Mouse (Mus musculus): ENCODE results near the gene Mrps27. TPM values are rescaled to one million over a fixed set of nuclear protein-coding genes. Genes with fewer than 3 reads are reported as not detected.

The Mrps27 gene
- polyA plus RNA-seq, 1 experiment from 2014 or later, result 60.2 TPM

- WGBS, result 68% methylated on average over 7 of the region's 7 CpGs
- no peaks in the 10 kb centered on the region for H3K9me3 ChIP-seq
- H3K4me3 ChIP-seq, result no peak overlapping the region
- ATAC-seq (ENCODE audit: low FRiP score, low read depth), result no peak
- no peaks in the 10 kb centered on the region for H3K27me3 ChIP-seq
- no peak overlapping the region for H3K9ac ChIP-seq
- no peak overlapping the region for H3K27ac ChIP-seq
- H3K4me1 ChIP-seq, result peaks cover 35% of the 10 kb centered on the region
- peaks cover 5% of the 10 kb centered on the region for H3K36me3 ChIP-seq
- H3K4me2 ChIP-seq (replicated peaks), result no peak overlapping the region
These were observed 52.6 kb downstream of the Mrps27 start for GRCm38 (mm10) chr13:99397228-99397627.

GRCm38 (mm10) chr13:99398149-99398701 is 53.6 kb downstream of the Mrps27 start:
- H3K9me3 ChIP-seq, result no peaks in the 10 kb centered on the region
- no peak overlapping the region for H3K4me3 ChIP-seq
- peaks cover 43% of the 10 kb centered on the region for H3K4me1 ChIP-seq
- H3K27me3 ChIP-seq, result no peaks in the 10 kb centered on the region
- H3K36me3 ChIP-seq, result peaks cover 8% of the 10 kb centered on the region
- H3K4me2 ChIP-seq (replicated peaks), result no peak overlapping the region
- 84% methylated on average over 12 of the region's 12 CpGs for WGBS
- no peak for ATAC-seq (ENCODE audit: low FRiP score, low read depth)
- no peak overlapping the region for H3K27ac ChIP-seq
- H3K9ac ChIP-seq, result no peak overlapping the region

- H3K27ac ChIP-seq, result no peak overlapping the region
- H3K4me1 ChIP-seq, result peaks cover 43% of the 10 kb centered on the region
- H3K4me3 ChIP-seq, result no peak overlapping the region
- H3K36me3 ChIP-seq, result peaks cover 18% of the 10 kb centered on the region
- H3K9me3 ChIP-seq, result no peaks in the 10 kb centered on the region
- H3K4me2 ChIP-seq (replicated peaks), result no peak overlapping the region
- no peak for ATAC-seq (ENCODE audit: low FRiP score, low read depth)
- H3K9ac ChIP-seq, result no peak overlapping the region
- WGBS, result 78% methylated on average over 4 of the region's 4 CpGs
- no peaks in the 10 kb centered on the region for H3K27me3 ChIP-seq
These were observed 54.8 kb downstream of the Mrps27 start for GRCm38 (mm10) chr13:99399373-99399772.

GRCm38 (mm10) chr13:99409216-99409615 is 64.6 kb downstream of the Mrps27 start:
- H3K9me3 ChIP-seq, result no peaks in the 10 kb centered on the region
- H3K27ac ChIP-seq, result no peak overlapping the region
- H3K36me3 ChIP-seq, result peaks cover 52% of the 10 kb centered on the region
- H3K4me1 ChIP-seq, result peaks cover 33% of the 10 kb centered on the region
- no peak for ATAC-seq (ENCODE audit: low FRiP score, low read depth)
- no peak overlapping the region for H3K4me2 ChIP-seq (replicated peaks)
- 36% methylated on average over 2 of the region's 2 CpGs for WGBS
- no peaks in the 10 kb centered on the region for H3K27me3 ChIP-seq
- H3K9ac ChIP-seq, result peak overlapping the region; percentile 25; the same call in 1 of the 2 replicates
- H3K4me3 ChIP-seq, result no peak overlapping the region

GRCm38 (mm10) chr13:99410611-99411515 is 66.3 kb downstream of the Mrps27 start:
- peaks cover 48% of the 10 kb centered on the region for H3K36me3 ChIP-seq
- H3K4me1 ChIP-seq, result peaks cover 47% of the 10 kb centered on the region
- H3K4me3 ChIP-seq, result no peak overlapping the region
- H3K27me3 ChIP-seq, result no peaks in the 10 kb centered on the region
- WGBS, result 90% methylated on average over 14 of the region's 14 CpGs
- no peak for ATAC-seq (ENCODE audit: low FRiP score, low read depth)
- no peaks in the 10 kb centered on the region for H3K9me3 ChIP-seq
- H3K27ac ChIP-seq, result no peak overlapping the region
- H3K9ac ChIP-seq, result no peak overlapping the region
- H3K4me2 ChIP-seq (replicated peaks), result no peak overlapping the region

GRCm38 (mm10) chr13:99411761-99412160 is 67.2 kb downstream of the Mrps27 start:
- WGBS, result 96% methylated on average over 3 of the region's 3 CpGs
- ATAC-seq (ENCODE audit: low FRiP score, low read depth), result no peak

GRCm38 (mm10) chr13:99412477-99413080 is 68.0 kb downstream of the Mrps27 start:
- Histone ChIP-seq H3K4me1 (peaks cover 47% of the 10 kb centered on the region), H3K36me3 (peaks cover 45% of the 10 kb centered on the region), H3K27me3 (no peaks in the 10 kb centered on the region), H3K9me3 (no peaks in the 10 kb centered on the region), H3K4me3 (no peak overlapping the region), H3K27ac (peak overlapping the region; percentile 59; the same call in 1 of the 2 replicates), H3K4me2 (replicated peaks) (no peak overlapping the region), H3K9ac (no peak overlapping the region)
- 52% methylated on average over 11 of the region's 11 CpGs for WGBS
- no peak for ATAC-seq (ENCODE audit: low FRiP score, low read depth)

More at GRCm38 (mm10) chr13:99411761-99412160, 67.2 kb downstream of the Mrps27 start:
- Histone ChIP-seq H3K27me3 (no peaks in the 10 kb centered on the region), H3K9me3 (no peaks in the 10 kb centered on the region), H3K9ac (no peak overlapping the region), H3K4me2 (replicated peaks) (no peak overlapping the region), H3K4me3 (no peak overlapping the region), H3K4me1 (peaks cover 47% of the 10 kb centered on the region), H3K27ac (peak overlapping the region; percentile 59; the same call in 1 of the 2 replicates), H3K36me3 (peaks cover 51% of the 10 kb centered on the region)

GRCm38 (mm10) chr13:99413481-99414351 is 69.1 kb downstream of the Mrps27 start:
- H3K4me1 ChIP-seq, result peaks cover 45% of the 10 kb centered on the region
- 14% methylated on average over 13 of the region's 13 CpGs for WGBS
- no peaks in the 10 kb centered on the region for H3K27me3 ChIP-seq
- no peaks in the 10 kb centered on the region for H3K9me3 ChIP-seq
- no peak overlapping the region for H3K9ac ChIP-seq
- peak overlapping the region; percentile 30 for H3K4me2 ChIP-seq (replicated peaks)
- no peak overlapping the region for H3K4me3 ChIP-seq
- peaks cover 50% of the 10 kb centered on the region for H3K36me3 ChIP-seq
- peak overlapping the region; percentile 59 for H3K27ac ChIP-seq
- peak; percentile 79 for ATAC-seq (ENCODE audit: low FRiP score, low read depth)

- Histone ChIP-seq H3K27me3 (no peaks in the 10 kb centered on the region), H3K9me3 (no peaks in the 10 kb centered on the region), H3K4me2 (replicated peaks) (peak overlapping the region; percentile 30), H3K9ac (0 out of 2 replicates have a peak overlapping the region, but pooled peaks have one; percentile 39), H3K4me3 (no peak overlapping the region), H3K27ac (peak overlapping the region; percentile 53; the same call in 1 of the 2 replicates), H3K36me3 (peaks cover 50% of the 10 kb centered on the region), H3K4me1 (peaks cover 39% of the 10 kb centered on the region)
- peak; percentile 44 for ATAC-seq (ENCODE audit: low FRiP score, low read depth)
- WGBS, result 17% methylated on average over 10 of the region's 10 CpGs
These were observed 69.8 kb downstream of the Mrps27 start for GRCm38 (mm10) chr13:99414352-99414742.

- Histone ChIP-seq H3K9ac (no peak overlapping the region), H3K4me2 (replicated peaks) (no peak overlapping the region), H3K4me1 (peaks cover 39% of the 10 kb centered on the region), H3K27ac (no peak overlapping the region), H3K36me3 (peaks cover 37% of the 10 kb centered on the region), H3K27me3 (no peaks in the 10 kb centered on the region), H3K9me3 (no peaks in the 10 kb centered on the region), H3K4me3 (no peak overlapping the region)
- ATAC-seq (ENCODE audit: low FRiP score, low read depth), result no peak
- 88% methylated on average over 9 of the region's 9 CpGs for WGBS
These were observed 72.0 kb downstream of the Mrps27 start for GRCm38 (mm10) chr13:99416601-99417000.

- Histone ChIP-seq H3K27ac (no peak overlapping the region), H3K9me3 (no peaks in the 10 kb centered on the region), H3K4me2 (replicated peaks) (no peak overlapping the region), H3K9ac (no peak overlapping the region), H3K27me3 (no peaks in the 10 kb centered on the region), H3K4me1 (no peaks in the 10 kb centered on the region), H3K4me3 (no peak overlapping the region), H3K36me3 (peaks cover 42% of the 10 kb centered on the region)
- ATAC-seq (ENCODE audit: low FRiP score, low read depth), result no peak
- 81% methylated on average over 13 of the region's 13 CpGs for WGBS
These were observed 79.0 kb downstream of the Mrps27 start for GRCm38 (mm10) chr13:99423581-99423980.

All from limb, embryonic 13.5 days (tissue).